Comparison of ENCODE assay signal across 9 mouse cellular contexts in the genomic region with DNA sequence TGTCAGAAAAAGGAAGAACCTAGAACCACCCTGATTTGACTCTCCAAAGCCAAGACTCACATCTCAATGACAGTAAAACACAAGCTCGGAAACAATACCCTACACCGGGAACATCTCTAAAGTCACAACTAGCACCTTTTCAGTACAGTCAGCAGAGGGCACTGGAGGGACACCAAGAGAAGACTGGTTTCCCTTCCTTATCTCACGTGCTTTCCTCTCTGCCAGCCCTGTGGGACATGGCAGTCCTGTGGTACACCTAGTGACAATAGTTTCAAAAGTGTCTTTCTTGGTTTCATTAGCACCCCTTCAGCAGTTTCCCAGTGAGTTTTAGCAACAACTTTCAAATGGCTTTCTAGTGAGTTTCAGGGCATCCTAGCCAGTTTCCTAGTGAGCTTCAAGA.
DNase-seq lines count a peak whose midpoint lies in the region; ATAC-seq and TF ChIP-seq lines count a peak whose summit lies in the region.
"Had no signal": no experiment of that assay in that cellular context is flagged by ENCODE, and none has a peak within 500 bp of the region (broad histone marks: within the 10 kb centered on the region; RNA-seq: fewer than 3 reads in every experiment).

No protein-coding gene starts in this region.

- TF ChIP-seq CTCF in liver, embryonic 14.5 days (IDR thresholded peaks at IDR 0.05; ENCODE audit: low read depth), result peak; percentile 45

- H3K36me3 ChIP-seq in midbrain, embryonic 14.5 days (ENCODE audit: control insufficient read depth, insufficient read depth, low read length), result no peaks in the 10 kb centered on the region
- no peaks in the 10 kb centered on the region for H3K36me3 ChIP-seq in midbrain, embryonic 13.5 days
- H3K36me3 ChIP-seq in kidney, embryonic 15.5 days, result no peaks in the 10 kb centered on the region
- no peaks in the 10 kb centered on the region for H3K36me3 ChIP-seq in liver, embryonic 14.5 days (replicated peaks; ENCODE audit: control insufficient read depth, insufficient read depth, low read depth)
- no peaks in the 10 kb centered on the region for H3K36me3 ChIP-seq in splenic B cell, adult 2 months (ENCODE audit: control insufficient read depth, insufficient read depth, low read length, poor library complexity, severe bottlenecking)
- H3K36me3 ChIP-seq: embryonic facial prominence, embryonic 12.5 days had no signal

- TF ChIP-seq EP300 in liver, embryonic 14.5 days (IDR thresholded peaks at IDR 0.05; ENCODE audit: low read depth), result no peak

- ATAC-seq in midbrain, embryonic 14.5 days (ENCODE audit: low FRiP score, low TSS enrichment), result no peak
- ATAC-seq in midbrain, embryonic 13.5 days, result no peak
- peak; percentile 88 for ATAC-seq in frontal cortex, adult (ENCODE audit: low TSS enrichment)
- ATAC-seq in kidney, embryonic 15.5 days (replicated peaks; ENCODE audit: low FRiP score), result peak; percentile 67; the same call in 1 of the 2 replicates
- ATAC-seq in liver, embryonic 14.5 days (ENCODE audit: insufficient read depth), result no peak

- H3K27ac ChIP-seq in midbrain, embryonic 14.5 days (replicated peaks; ENCODE audit: low read depth, low read length), result no peak overlapping the region
- H3K27ac ChIP-seq in midbrain, embryonic 13.5 days, result no peak overlapping the region
- no peak overlapping the region for H3K27ac ChIP-seq in kidney, embryonic 15.5 days
- no peak overlapping the region for H3K27ac ChIP-seq in liver, embryonic 14.5 days
- H3K27ac ChIP-seq: embryonic facial prominence, embryonic 12.5 days had no signal

- H3K27me3 ChIP-seq in midbrain, embryonic 14.5 days (ENCODE audit: control insufficient read depth, insufficient read depth, low read length), result peaks cover 7% of the 10 kb centered on the region; the same call in 1 of the 2 replicates
- H3K27me3 ChIP-seq in midbrain, embryonic 13.5 days, result peaks cover 47% of the 10 kb centered on the region
- peaks cover 33% of the 10 kb centered on the region for H3K27me3 ChIP-seq in kidney, embryonic 15.5 days
- H3K27me3 ChIP-seq in liver, embryonic 14.5 days (ENCODE audit: control insufficient read depth, insufficient read depth, low read length), result no peaks in the 10 kb centered on the region
- no peaks in the 10 kb centered on the region for H3K27me3 ChIP-seq in splenic B cell, adult 2 months (ENCODE audit: control insufficient read depth, insufficient read depth, low read length, poor library complexity, severe bottlenecking)

- 24% methylated on average over 3 of the region's 3 CpGs for WGBS in midbrain, embryonic 14.5 days
- WGBS in midbrain, embryonic 13.5 days, result 28% methylated on average over 3 of the region's 3 CpGs
- 15% methylated on average over 3 of the region's 3 CpGs for WGBS in kidney, embryonic 15.5 days
- WGBS in liver, embryonic 14.5 days (ENCODE audit: insufficient replicate concordance), result 8% methylated on average over 3 of the region's 3 CpGs

- H3K9ac ChIP-seq in midbrain, embryonic 14.5 days (replicated peaks; ENCODE audit: low read length), result no peak overlapping the region
- no peak overlapping the region for H3K9ac ChIP-seq in midbrain, embryonic 13.5 days (replicated peaks)
- H3K9ac ChIP-seq in kidney, embryonic 15.5 days, result no peak overlapping the region
- H3K9ac ChIP-seq in liver, embryonic 14.5 days (replicated peaks), result no peak overlapping the region
- H3K9ac ChIP-seq: embryonic facial prominence, embryonic 12.5 days had no signal

- H3K4me1 ChIP-seq in midbrain, embryonic 14.5 days (ENCODE audit: control insufficient read depth, insufficient read depth, low read length), result no peaks in the 10 kb centered on the region
- H3K4me1 ChIP-seq in midbrain, embryonic 13.5 days (replicated peaks), result no peaks in the 10 kb centered on the region
- no peaks in the 10 kb centered on the region for H3K4me1 ChIP-seq in kidney, embryonic 15.5 days
- H3K4me1 ChIP-seq in liver, embryonic 14.5 days (replicated peaks; ENCODE audit: control insufficient read depth in 2 of 2, insufficient read depth in 2 of 2, low read length in 1 of 2), result no peaks in the 10 kb centered on the region
- H3K4me1 ChIP-seq: embryonic facial prominence, embryonic 12.5 days had no signal

- peak; percentile 64 for DNase-seq in midbrain, embryonic 14.5 days
- peak; percentile 41 for DNase-seq in adrenal gland, postnatal 10 days
- DNase-seq in liver, embryonic 14.5 days (ENCODE audit: low read depth in 3 of 3, low spot score in 3 of 3), result no peak
- peak; percentile 8 for DNase-seq in splenic B cell, adult 2 months (ENCODE audit: low read depth, low spot score)
- no peak for DNase-seq in thymus, postnatal 10 days (ENCODE audit: low spot score in 2 of 2)

- no peaks in the 10 kb centered on the region for H3K9me3 ChIP-seq in midbrain, embryonic 14.5 days (ENCODE audit: control insufficient read depth, low read length)
- no peaks in the 10 kb centered on the region for H3K9me3 ChIP-seq in midbrain, embryonic 13.5 days
- H3K9me3 ChIP-seq in kidney, embryonic 15.5 days (replicated peaks), result no peaks in the 10 kb centered on the region
- H3K9me3 ChIP-seq in liver, embryonic 14.5 days (ENCODE audit: control insufficient read depth, low read length), result no peaks in the 10 kb centered on the region
- H3K9me3 ChIP-seq: embryonic facial prominence, embryonic 12.5 days had no signal

- H3K4me2 ChIP-seq in midbrain, embryonic 14.5 days (ENCODE audit: low read length), result no peak overlapping the region
- no peak overlapping the region for H3K4me2 ChIP-seq in midbrain, embryonic 13.5 days (replicated peaks)
- no peak overlapping the region for H3K4me2 ChIP-seq in kidney, embryonic 15.5 days
- no peak overlapping the region for H3K4me2 ChIP-seq in liver, embryonic 14.5 days (ENCODE audit: low read depth)
- H3K4me2 ChIP-seq: embryonic facial prominence, embryonic 12.5 days had no signal

- no peak overlapping the region for H3K4me3 ChIP-seq in midbrain, embryonic 14.5 days (replicated peaks; ENCODE audit: low read depth, low read length)
- H3K4me3 ChIP-seq in midbrain, embryonic 13.5 days (replicated peaks), result no peak overlapping the region
- H3K4me3 ChIP-seq in kidney, embryonic 15.5 days (replicated peaks), result no peak overlapping the region
- H3K4me3 ChIP-seq in liver, embryonic 14.5 days (ENCODE audit: insufficient read depth in 1 of 2, low read depth in 2 of 2, low read length in 2 of 2), result no peak overlapping the region
- H3K4me3 ChIP-seq: embryonic facial prominence, embryonic 12.5 days had no signal

Comparison
In these comparisons a context has a peak if more than half of its experiments do, and no peak if none do; other contexts are left out.
1. ATAC-seq: peak in frontal cortex, adult (single experiment) and kidney, embryonic 15.5 days (single experiment); none in midbrain, embryonic 14.5 days (single experiment), midbrain, embryonic 13.5 days (single experiment) and liver, embryonic 14.5 days (single experiment).
2. DNase-seq: peak in midbrain, embryonic 14.5 days (single experiment), adrenal gland, postnatal 10 days (single experiment) and splenic B cell, adult 2 months (single experiment); none in liver, embryonic 14.5 days (0 of 3) and thymus, postnatal 10 days (0 of 2).